Mouse (Mus musculus): Measurements from ENCODE around the gene Thyn1.

- no peak for TF ChIP-seq CTCF (conservative IDR thresholded peaks at IDR 0.05; ENCODE audit: insufficient read depth, insufficient read length, low read depth, low read length)
- TF ChIP-seq POLR2A (IDR thresholded peaks at IDR 0.05; ENCODE audit: low read depth, low read length): no peak
Observed at GRCm38 (mm10) chr9:27030763-27031100, 31.2 kb downstream of the Thyn1 start.

Data from kidney, adult 2 months (tissue).